ENCODE assay signal across 8 mouse cellular contexts in genomic region chr10:95117041-95117730, GRCm38 (mm10).
A peak's percentile ranks its signal among the peaks of the same experiment; 100 is the strongest.
DNase-seq lines count a peak whose midpoint lies in the region; ATAC-seq and TF ChIP-seq lines count a peak whose summit lies in the region.

No protein-coding gene starts in this region.

- DNase-seq in midbrain, embryonic 14.5 days = peak; percentile 40
- DNase-seq in midbrain, embryonic 10.5 days (ENCODE audit: low spot score) = no peak
- peak; percentile 73 to 74 for DNase-seq in heart, adult 18-20 months
- DNase-seq in kidney, postnatal 0 days (ENCODE audit: low spot score) = peak; percentile 65
- no peak for DNase-seq in hindbrain, embryonic 11.5 days (ENCODE audit: low spot score)
- DNase-seq in gastrocnemius, postnatal 14 days = no peak

- no peaks in the 10 kb centered on the region for H3K27me3 ChIP-seq in midbrain, embryonic 14.5 days (ENCODE audit: control insufficient read depth, insufficient read depth, low read length)
- no peaks in the 10 kb centered on the region for H3K27me3 ChIP-seq in midbrain, embryonic 10.5 days (ENCODE audit: low read depth, poor library complexity, severe bottlenecking)
- H3K27me3 ChIP-seq in kidney, postnatal 0 days (ENCODE audit: insufficient read depth, low read length) = no peaks in the 10 kb centered on the region
- no peaks in the 10 kb centered on the region for H3K27me3 ChIP-seq in small intestine, adult 2 months (ENCODE audit: control insufficient read depth, insufficient read depth, low read length)
- no peaks in the 10 kb centered on the region for H3K27me3 ChIP-seq in hindbrain, embryonic 11.5 days (ENCODE audit: control insufficient read depth, insufficient read depth, low read length)

- no peak overlapping the region for H3K27ac ChIP-seq in midbrain, embryonic 14.5 days (replicated peaks; ENCODE audit: low read depth, low read length)
- no peak overlapping the region for H3K27ac ChIP-seq in midbrain, embryonic 10.5 days (replicated peaks)
- H3K27ac ChIP-seq in kidney, postnatal 0 days = no peak overlapping the region
- H3K27ac ChIP-seq in small intestine, adult 2 months (ENCODE audit: insufficient read depth, low read depth, low read length) = peak overlapping the region; percentile 97
- no peak overlapping the region for H3K27ac ChIP-seq in hindbrain, embryonic 11.5 days (ENCODE audit: low read depth, low read length)

- ATAC-seq in midbrain, embryonic 14.5 days (ENCODE audit: low FRiP score, low TSS enrichment) = no peak
- no peak for ATAC-seq in kidney, postnatal 0 days (replicated peaks; ENCODE audit: low FRiP score, low read depth)
- no peak for ATAC-seq in CD4-positive, CD25-positive, alpha-beta regulatory T cell, adult 4 months
- ATAC-seq in hindbrain, embryonic 11.5 days (ENCODE audit: low FRiP score) = no peak

- intact Hi-C loops in gastrocnemius, postnatal 14 days (cut with DNase I; ENCODE audit: low total_unique reads) = no loop called here

- no peaks in the 10 kb centered on the region for H3K9me3 ChIP-seq in midbrain, embryonic 14.5 days (ENCODE audit: control insufficient read depth, low read length)
- no peaks in the 10 kb centered on the region for H3K9me3 ChIP-seq in midbrain, embryonic 10.5 days (replicated peaks)
- H3K9me3 ChIP-seq in kidney, postnatal 0 days (replicated peaks; ENCODE audit: low read length) = no peaks in the 10 kb centered on the region
- no peaks in the 10 kb centered on the region for H3K9me3 ChIP-seq in hindbrain, embryonic 11.5 days (ENCODE audit: control insufficient read depth, low read length)

- no peaks in the 10 kb centered on the region for H3K4me1 ChIP-seq in midbrain, embryonic 14.5 days (ENCODE audit: control insufficient read depth, insufficient read depth, low read length)
- peaks cover 11% of the 10 kb centered on the region; the same call in 1 of the 2 replicates for H3K4me1 ChIP-seq in midbrain, embryonic 10.5 days
- peaks cover 10% of the 10 kb centered on the region; the same call in 1 of the 2 replicates for H3K4me1 ChIP-seq in kidney, postnatal 0 days (replicated peaks; ENCODE audit: insufficient read depth, low read length)
- peaks cover 36% of the 10 kb centered on the region for H3K4me1 ChIP-seq in small intestine, adult 2 months (ENCODE audit: control insufficient read depth, insufficient read depth, insufficient read length, low read length)
- no peaks in the 10 kb centered on the region for H3K4me1 ChIP-seq in hindbrain, embryonic 11.5 days (replicated peaks; ENCODE audit: control insufficient read depth, insufficient read depth, low read length)

- H3K9ac ChIP-seq in midbrain, embryonic 14.5 days (replicated peaks; ENCODE audit: low read length) = no peak overlapping the region
- H3K9ac ChIP-seq in kidney, postnatal 0 days (ENCODE audit: low read depth, low read length) = no peak overlapping the region
- H3K9ac ChIP-seq in hindbrain, embryonic 11.5 days (ENCODE audit: low read depth, low read length) = no peak overlapping the region

- no peak overlapping the region for H3K4me2 ChIP-seq in midbrain, embryonic 14.5 days (ENCODE audit: low read length)
- H3K4me2 ChIP-seq in kidney, postnatal 0 days (ENCODE audit: low read length) = no peak overlapping the region
- no peak overlapping the region for H3K4me2 ChIP-seq in hindbrain, embryonic 11.5 days (replicated peaks; ENCODE audit: low read depth, low read length)

- no peak overlapping the region for H3K4me3 ChIP-seq in midbrain, embryonic 14.5 days (replicated peaks; ENCODE audit: low read depth, low read length)
- no peak overlapping the region for H3K4me3 ChIP-seq in midbrain, embryonic 10.5 days
- H3K4me3 ChIP-seq in kidney, postnatal 0 days (replicated peaks; ENCODE audit: low read depth, low read length) = no peak overlapping the region
- no peak overlapping the region for H3K4me3 ChIP-seq in small intestine, adult 2 months (ENCODE audit: low read depth, low read length)
- no peak overlapping the region for H3K4me3 ChIP-seq in hindbrain, embryonic 11.5 days (ENCODE audit: low read depth, low read length)

- 88% methylated on average over 6 of the region's 6 CpGs for WGBS in midbrain, embryonic 14.5 days
- 91% methylated on average over 6 of the region's 6 CpGs for WGBS in midbrain, embryonic 10.5 days
- 42% methylated on average over 6 of the region's 6 CpGs for WGBS in kidney, postnatal 0 days
- WGBS in small intestine, adult 2 months = 15% methylated on average over 6 of the region's 6 CpGs
- WGBS in hindbrain, embryonic 11.5 days = 90% methylated on average over 6 of the region's 6 CpGs

- no peak for TF ChIP-seq POLR2A in small intestine, adult 2 months (IDR thresholded peaks at IDR 0.05; ENCODE audit: low read depth, low read length)

- no peak for TF ChIP-seq CTCF in kidney, postnatal 0 days (IDR thresholded peaks at IDR 0.05; ENCODE audit: low read depth)
- no peak for TF ChIP-seq CTCF in small intestine, adult 2 months (IDR thresholded peaks at IDR 0.05; ENCODE audit: extremely low read depth, insufficient read length, insufficient replicate concordance, low read depth, low read length)

- H3K36me3 ChIP-seq in midbrain, embryonic 14.5 days (ENCODE audit: control insufficient read depth, insufficient read depth, low read length) = no peaks in the 10 kb centered on the region
- no peaks in the 10 kb centered on the region for H3K36me3 ChIP-seq in midbrain, embryonic 10.5 days
- no peaks in the 10 kb centered on the region for H3K36me3 ChIP-seq in kidney, postnatal 0 days (ENCODE audit: insufficient read depth, low read length)
- no peaks in the 10 kb centered on the region for H3K36me3 ChIP-seq in small intestine, adult 2 months (ENCODE audit: control insufficient read depth, insufficient read depth, low read length)
- H3K36me3 ChIP-seq in hindbrain, embryonic 11.5 days (ENCODE audit: control insufficient read depth, insufficient read depth, low read length) = no peaks in the 10 kb centered on the region

Comparison
In these comparisons a context has a peak if more than half of its experiments do, and no peak if none do; other contexts are left out.
1. DNase-seq: peak in midbrain, embryonic 14.5 days (single experiment), heart, adult 18-20 months (2 of 2) and kidney, postnatal 0 days (single experiment); none in midbrain, embryonic 10.5 days (single experiment), hindbrain, embryonic 11.5 days (single experiment) and gastrocnemius, postnatal 14 days (single experiment).